Mouse (Mus musculus) liver, embryonic 13.5 days (tissue): ENCODE measurements around the gene Fam117a. TPM values are rescaled to one million over a fixed set of nuclear protein-coding genes. Genes with fewer than 3 reads are reported as not detected.

Experiments used
- polyA plus RNA-seq: library from polyadenylated mRNA; unstranded; fragments of >200 nt; fragmentation: Nextera tagmentation; extraction: Ambion mirVana; gene quantifications from 2 replicates; pipeline ENCODE4 v1.2.1, GENCODE M21; 2015

The Fam117a gene
- polyA plus RNA-seq, 1 experiment from 2014 or later, result 58.0 TPM

Other genes starting within 250 kb of the Fam117a start
- gene Dlx3, start 216.9 kb upstream of the Fam117a start, polyA plus RNA-seq, result 0.03 TPM in 2 replicates
- gene Dlx4, start 190.8 kb upstream of the Fam117a start, polyA plus RNA-seq, result 0.09 TPM in 1 of 2 replicates, not detected in the other
- gene Tac4, start 75.5 kb upstream of the Fam117a start, polyA plus RNA-seq, result not detected in 2 replicates
- gene Kat7, start 26.8 kb upstream of the Fam117a start, polyA plus RNA-seq, result 33.4 and 39.7 TPM in 2 replicates
- 54.7 and 58.1 TPM in 2 replicates for gene Slc35b1, start 47.7 kb downstream of the Fam117a start, polyA plus RNA-seq
- gene Spop, start 77.1 kb downstream of the Fam117a start, polyA plus RNA-seq, result 81.9 and 93.0 TPM in 2 replicates
- 0.07 TPM in 1 of 2 replicates, not detected in the other for gene Nxph3, start 177.6 kb downstream of the Fam117a start, polyA plus RNA-seq